Mouse (Mus musculus) heart, embryonic 11.5 days (tissue): ENCODE data around the gene Olfr1507. TPM values are rescaled to one million over a fixed set of nuclear protein-coding genes. Genes with fewer than 3 reads are reported as not detected.

Experiments used
- polyA plus RNA-seq: library from polyadenylated mRNA; unstranded; fragments of >200 nt; fragmentation: Nextera tagmentation; extraction: Ambion mirVana; gene quantifications from 2 replicates; pipeline ENCODE4 v1.2.1, GENCODE M21; 2014

Olfr1507 gene
- polyA plus RNA-seq, 1 experiment from 2014 or later, result not detected

Other genes with a start within 250 kb of the Olfr1507 start
- gene Chd8, start 238.0 kb downstream of the Olfr1507 start, polyA plus RNA-seq, result 34.5 and 36.9 TPM in 2 replicates
- 36.5 and 43.8 TPM in 2 replicates for gene Tox4, start 216.6 kb downstream of the Olfr1507 start, polyA plus RNA-seq
- gene Rab2b, start 216.2 kb downstream of the Olfr1507 start, polyA plus RNA-seq, result 16.4 and 20.8 TPM in 2 replicates
- 29.3 and 30.7 TPM in 2 replicates for gene Mettl3, start 190.6 kb downstream of the Olfr1507 start, polyA plus RNA-seq
- 9.8 and 12.0 TPM in 2 replicates for gene Sall2, start 167.0 kb downstream of the Olfr1507 start, polyA plus RNA-seq
- gene Olfr1513, start 139.3 kb downstream of the Olfr1507 start, polyA plus RNA-seq, result not detected in 2 replicates
- gene Olfr1512, start 116.6 kb downstream of the Olfr1507 start, polyA plus RNA-seq, result not detected in 2 replicates
- not detected in 2 replicates for gene Olfr1511, start 98.4 kb downstream of the Olfr1507 start, polyA plus RNA-seq
- gene Olfr1510, start 81.4 kb downstream of the Olfr1507 start, polyA plus RNA-seq, result not detected in 2 replicates
- not detected in 2 replicates for gene Olfr1509, start 52.8 kb downstream of the Olfr1507 start, polyA plus RNA-seq
- not detected in 2 replicates for gene Olfr1508, start 28.3 kb downstream of the Olfr1507 start, polyA plus RNA-seq